Mouse (Mus musculus): ENCODE measurements around the gene Gfpt1.
"Not testable (repeated sequence)": the region's sequence is repeated elsewhere in the genome, so short reads cannot be mapped to it uniquely, and the experiment has no call there.

The Gfpt1 gene

GRCm38 (mm10) chr6:87037826-87038620, 4.6 kb upstream of the Gfpt1 start:
- in situ Hi-C loops (cut with MboI; ENCODE audit: low pct_unique_long_range_greater_than_20kb in 1 of 2, low sequenced_read_pairs in 2 of 2, unreplicated experiment in 1 of 2), result no loop called here

GRCm38 (mm10) chr6:87039161-87039560, 3.5 kb upstream of the Gfpt1 start:
- in situ Hi-C loops (cut with MboI; ENCODE audit: low pct_unique_long_range_greater_than_20kb in 1 of 2, low sequenced_read_pairs in 2 of 2, unreplicated experiment in 1 of 2), result no loop called here

- in situ Hi-C loops (cut with MboI; ENCODE audit: low pct_unique_long_range_greater_than_20kb in 1 of 2, low sequenced_read_pairs in 2 of 2, unreplicated experiment in 1 of 2), result no loop called here
Measured at GRCm38 (mm10) chr6:87040971-87041370, 1.7 kb upstream of the Gfpt1 start.

GRCm38 (mm10) chr6:87041431-87041830, 1.2 kb upstream of the Gfpt1 start:
- in situ Hi-C loops (cut with MboI; ENCODE audit: low pct_unique_long_range_greater_than_20kb in 1 of 2, low sequenced_read_pairs in 2 of 2, unreplicated experiment in 1 of 2), result no loop called here

GRCm38 (mm10) chr6:87042004-87042336, 676 bp upstream of the Gfpt1 start:
- in situ Hi-C loops (cut with MboI; ENCODE audit: low pct_unique_long_range_greater_than_20kb in 1 of 2, low sequenced_read_pairs in 2 of 2, unreplicated experiment in 1 of 2), result no loop called here

- in situ Hi-C loops (cut with MboI; ENCODE audit: low pct_unique_long_range_greater_than_20kb in 1 of 2, low sequenced_read_pairs in 2 of 2, unreplicated experiment in 1 of 2), result no loop called here
Measured at GRCm38 (mm10) chr6:87043131-87043516, 478 bp downstream of the Gfpt1 start.

GRCm38 (mm10) chr6:87044895-87045294, 2.2 kb downstream of the Gfpt1 start:
- in situ Hi-C loops (cut with MboI; ENCODE audit: low pct_unique_long_range_greater_than_20kb in 1 of 2, low sequenced_read_pairs in 2 of 2, unreplicated experiment in 1 of 2), result no loop called here

- in situ Hi-C loops (cut with MboI; ENCODE audit: low pct_unique_long_range_greater_than_20kb in 1 of 2, low sequenced_read_pairs in 2 of 2, unreplicated experiment in 1 of 2), result no loop called here
Measured at GRCm38 (mm10) chr6:87045507-87045906, 2.9 kb downstream of the Gfpt1 start.

- in situ Hi-C loops (cut with MboI; ENCODE audit: low pct_unique_long_range_greater_than_20kb in 1 of 2, low sequenced_read_pairs in 2 of 2, unreplicated experiment in 1 of 2), result not testable (repeated sequence)
Measured at GRCm38 (mm10) chr6:87048712-87049111, 6.1 kb downstream of the Gfpt1 start.

- in situ Hi-C loops (cut with MboI; ENCODE audit: low pct_unique_long_range_greater_than_20kb in 1 of 2, low sequenced_read_pairs in 2 of 2, unreplicated experiment in 1 of 2), result no loop called here
Measured at GRCm38 (mm10) chr6:87051886-87052425, 9.3 kb downstream of the Gfpt1 start.

GRCm38 (mm10) chr6:87054193-87054592, 11.5 kb downstream of the Gfpt1 start:
- in situ Hi-C loops (cut with MboI; ENCODE audit: low pct_unique_long_range_greater_than_20kb in 1 of 2, low sequenced_read_pairs in 2 of 2, unreplicated experiment in 1 of 2), result no loop called here

- in situ Hi-C loops (cut with MboI; ENCODE audit: low pct_unique_long_range_greater_than_20kb in 1 of 2, low sequenced_read_pairs in 2 of 2, unreplicated experiment in 1 of 2), result no loop called here
Measured at GRCm38 (mm10) chr6:87059754-87060153, 17.1 kb downstream of the Gfpt1 start.

- in situ Hi-C loops (cut with MboI; ENCODE audit: low pct_unique_long_range_greater_than_20kb in 1 of 2, low sequenced_read_pairs in 2 of 2, unreplicated experiment in 1 of 2), result no loop called here
Measured at GRCm38 (mm10) chr6:87063586-87063985, 20.9 kb downstream of the Gfpt1 start.

- in situ Hi-C loops (cut with MboI; ENCODE audit: low pct_unique_long_range_greater_than_20kb in 1 of 2, low sequenced_read_pairs in 2 of 2, unreplicated experiment in 1 of 2), result no loop called here
Measured at GRCm38 (mm10) chr6:87068209-87068608, 25.6 kb downstream of the Gfpt1 start.

- in situ Hi-C loops (cut with MboI; ENCODE audit: low pct_unique_long_range_greater_than_20kb in 1 of 2, low sequenced_read_pairs in 2 of 2, unreplicated experiment in 1 of 2), result no loop called here
Measured at GRCm38 (mm10) chr6:87069195-87069900, 26.7 kb downstream of the Gfpt1 start.

- in situ Hi-C loops (cut with MboI; ENCODE audit: low pct_unique_long_range_greater_than_20kb in 1 of 2, low sequenced_read_pairs in 2 of 2, unreplicated experiment in 1 of 2), result no loop called here
Measured at GRCm38 (mm10) chr6:87070641-87071040, 28.0 kb downstream of the Gfpt1 start.

- in situ Hi-C loops (cut with MboI; ENCODE audit: low pct_unique_long_range_greater_than_20kb in 1 of 2, low sequenced_read_pairs in 2 of 2, unreplicated experiment in 1 of 2), result no loop called here
Measured at GRCm38 (mm10) chr6:87072759-87073158, 30.1 kb downstream of the Gfpt1 start.

GRCm38 (mm10) chr6:87075092-87075685, 32.5 kb downstream of the Gfpt1 start:
- in situ Hi-C loops (cut with MboI; ENCODE audit: low pct_unique_long_range_greater_than_20kb in 1 of 2, low sequenced_read_pairs in 2 of 2, unreplicated experiment in 1 of 2), result no loop called here

GRCm38 (mm10) chr6:87079457-87079856, 36.8 kb downstream of the Gfpt1 start:
- in situ Hi-C loops (cut with MboI; ENCODE audit: low pct_unique_long_range_greater_than_20kb in 1 of 2, low sequenced_read_pairs in 2 of 2, unreplicated experiment in 1 of 2), result no loop called here
